Mouse (Mus musculus) kidney, postnatal 14 days (tissue): Measurements from ENCODE around the gene Tcfl5.

ENCODE experiments used
- DNase-seq: peaks from one replicate; pipeline ENCODE4 v3.0.0; 2022; ENCODE audit warnings: mixed read lengths

The Tcfl5 gene

DNA sequence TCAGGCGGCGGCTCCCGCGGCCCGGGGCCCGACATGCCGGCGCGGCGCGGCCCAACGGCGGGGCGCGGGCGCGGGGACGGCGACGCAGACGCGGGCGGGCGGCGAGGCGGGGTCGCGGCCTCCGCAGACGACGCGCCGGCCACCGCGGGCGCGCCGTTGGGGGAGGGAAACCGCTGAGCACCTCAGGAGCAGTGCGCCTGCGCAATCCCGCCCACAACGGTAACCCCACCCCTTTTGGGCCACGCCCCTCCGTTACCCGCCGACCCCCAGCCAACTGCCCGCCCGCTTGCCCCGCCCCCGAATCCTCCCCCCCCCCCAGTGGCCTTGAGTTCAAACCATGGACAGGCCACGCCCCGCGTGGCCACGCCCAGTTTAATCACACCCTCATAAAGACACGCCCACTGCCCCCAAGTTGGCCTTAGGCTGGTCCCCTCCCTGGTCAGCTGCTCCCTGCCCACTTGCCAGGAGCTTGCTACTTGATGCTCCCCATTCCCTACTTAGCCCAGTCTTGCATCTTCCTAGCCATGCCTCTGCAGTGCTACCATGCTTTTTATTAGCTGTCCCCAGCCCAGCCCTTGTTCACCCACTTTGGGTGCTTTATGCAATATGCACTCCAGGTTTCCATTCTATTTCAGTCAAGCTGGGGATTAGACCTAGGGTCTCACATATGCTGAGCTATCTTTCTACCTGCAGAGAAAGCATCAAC is at the start of gene Tcfl5:
Gene Tcfl5, minus strand, starts transcription at position 154 of the 706 bp plus-strand sequence.
- no peak for DNase-seq

- DNase-seq: no peak
Measured at GRCm38 (mm10) chr2:180689841-180690240, 47.3 kb upstream of the Tcfl5 start.

DNA sequence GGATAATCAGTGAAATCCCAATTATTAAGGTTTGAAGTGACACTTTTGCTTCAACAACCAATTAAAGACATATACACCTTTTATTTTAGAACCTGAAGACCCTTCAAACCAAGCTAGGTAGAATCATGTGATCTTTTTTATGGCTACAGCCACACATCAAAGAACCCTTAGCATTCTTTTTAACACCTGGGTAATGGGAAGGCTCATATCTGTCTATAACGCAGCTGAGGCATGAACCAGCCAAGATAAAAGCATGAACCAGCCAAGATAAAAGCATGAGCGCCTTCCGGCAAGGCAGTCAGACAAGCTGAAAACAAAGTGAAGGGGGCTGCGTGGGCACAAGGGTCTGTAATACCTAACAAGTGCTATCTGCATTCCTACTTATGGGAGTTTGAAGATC is 41.5 kb upstream of the Tcfl5 start:
- DNase-seq: no peak

- no peak for DNase-seq
Measured at GRCm38 (mm10) chr2:180683524-180683923, 41.0 kb upstream of the Tcfl5 start.

DNA sequence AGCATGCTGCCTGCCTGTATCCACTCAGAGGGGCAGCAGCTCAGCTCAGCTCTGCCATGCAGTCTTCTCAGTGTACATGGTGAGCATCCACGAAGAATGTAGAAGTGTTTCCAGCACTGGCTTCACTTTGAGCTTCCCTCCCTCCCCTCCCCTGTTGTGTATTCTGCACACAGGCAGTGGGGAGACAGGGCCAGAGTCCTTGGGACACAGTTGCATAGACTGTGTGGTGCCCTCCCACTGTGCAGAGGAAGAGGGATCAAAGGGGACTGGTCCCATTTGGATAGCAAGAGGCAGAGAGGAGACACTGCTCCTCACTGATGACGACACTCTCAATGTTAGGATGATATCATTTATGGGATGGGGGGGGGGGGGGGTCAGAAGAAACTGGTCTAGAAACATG is 38.7 kb upstream of the Tcfl5 start:
- DNase-seq: no peak

DNA sequence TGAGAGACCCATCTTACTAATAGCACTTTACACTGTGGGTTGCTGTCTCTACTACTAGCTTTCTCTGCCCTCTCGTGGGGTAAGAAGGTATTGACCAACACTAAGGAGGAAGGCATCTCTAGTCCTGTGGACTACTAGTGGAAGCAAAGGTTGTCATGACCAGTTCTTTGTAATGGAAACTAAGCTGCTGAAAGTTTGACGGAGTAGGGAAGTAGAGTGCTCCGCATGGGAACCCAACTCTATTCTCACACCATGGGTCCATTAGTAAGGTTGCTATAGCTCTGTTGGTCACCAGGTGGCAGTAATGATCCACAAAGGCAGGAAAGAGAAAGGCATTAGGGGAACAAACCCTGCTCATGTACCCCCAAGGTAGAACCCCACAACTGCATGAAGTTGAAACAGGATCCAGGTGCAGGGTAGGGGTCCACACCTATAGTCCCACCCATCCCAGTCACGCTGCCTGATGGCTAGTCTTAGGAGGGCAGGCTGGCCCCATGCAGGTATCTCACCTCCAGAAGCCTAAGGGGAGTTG is 36.2 kb upstream of the Tcfl5 start:
- peak; percentile 77 for DNase-seq

DNA sequence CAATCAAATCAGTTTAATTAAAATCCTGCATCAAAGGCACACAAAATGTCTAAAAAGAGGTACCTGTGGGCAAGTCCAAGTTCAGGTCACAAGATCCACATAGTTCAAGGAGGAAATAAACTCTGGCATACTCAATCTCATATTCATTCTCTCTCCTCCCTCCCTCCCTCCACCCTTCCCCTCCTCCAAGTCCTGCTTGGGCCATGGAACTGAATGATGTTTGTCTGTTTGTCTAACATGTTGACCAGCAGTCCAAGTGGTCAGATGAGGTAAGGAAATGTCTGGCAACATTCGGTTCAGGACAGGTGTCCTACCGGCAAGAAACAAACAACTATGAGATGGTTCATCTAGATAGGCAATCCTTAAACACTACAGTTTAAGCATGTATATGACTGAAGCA is 34.2 kb upstream of the Tcfl5 start:
- DNase-seq: no peak

GRCm38 (mm10) chr2:180662008-180662407 is 19.5 kb upstream of the Tcfl5 start:
- no peak for DNase-seq

DNA sequence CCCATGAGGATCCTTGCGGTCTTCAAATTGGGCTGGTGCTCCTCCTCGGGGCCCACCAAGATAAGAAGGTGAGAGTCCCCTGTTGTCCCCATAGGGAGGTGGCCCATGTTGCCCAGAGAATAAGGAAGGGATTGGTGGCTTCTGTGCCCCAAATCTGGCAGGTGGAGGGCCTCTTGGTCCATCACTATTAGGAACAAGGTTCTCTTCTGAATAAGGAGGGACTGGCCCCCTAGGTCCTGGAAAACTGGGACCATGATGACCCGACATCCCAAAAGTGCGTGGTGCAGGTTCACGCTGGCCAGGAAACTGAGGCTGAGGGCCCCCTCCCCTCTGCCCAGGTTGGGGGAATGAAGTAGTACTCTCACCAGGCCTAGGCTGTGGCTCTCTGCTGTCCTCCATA is 18.0 kb upstream of the Tcfl5 start:
- no peak for DNase-seq

GRCm38 (mm10) chr2:180659353-180660150 is 17.0 kb upstream of the Tcfl5 start:
- DNase-seq: no peak

GRCm38 (mm10) chr2:180658381-180658780 is 15.9 kb upstream of the Tcfl5 start:
- no peak for DNase-seq

- DNase-seq: peak; percentile 81
Measured at GRCm38 (mm10) chr2:180657394-180658013, 15.0 kb upstream of the Tcfl5 start.

- peak; percentile 29 for DNase-seq
Measured at GRCm38 (mm10) chr2:180655150-180655549, 12.6 kb upstream of the Tcfl5 start.

DNA sequence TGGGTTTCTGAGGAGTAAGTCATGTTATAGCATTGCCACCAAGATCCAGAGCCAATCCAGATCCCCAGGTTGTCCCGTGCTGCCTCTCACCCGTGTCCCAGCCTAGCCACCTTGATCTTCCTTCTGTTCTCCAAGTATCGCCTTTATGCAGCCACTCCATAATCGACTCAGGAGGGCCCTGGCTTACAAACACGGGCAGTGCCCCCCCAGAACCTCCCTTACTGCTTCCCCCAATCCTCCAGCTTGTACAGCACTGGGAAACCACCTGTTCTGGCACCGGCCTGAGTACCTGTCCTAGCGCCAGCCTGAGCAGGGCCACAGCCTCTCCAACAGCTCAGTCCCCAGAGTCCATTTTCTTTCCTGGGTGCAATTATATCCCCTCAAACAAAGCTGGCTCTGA is 12.2 kb upstream of the Tcfl5 start:
- no peak for DNase-seq

GRCm38 (mm10) chr2:180646841-180647240 is 4.3 kb upstream of the Tcfl5 start:
- DNase-seq: no peak

DNA sequence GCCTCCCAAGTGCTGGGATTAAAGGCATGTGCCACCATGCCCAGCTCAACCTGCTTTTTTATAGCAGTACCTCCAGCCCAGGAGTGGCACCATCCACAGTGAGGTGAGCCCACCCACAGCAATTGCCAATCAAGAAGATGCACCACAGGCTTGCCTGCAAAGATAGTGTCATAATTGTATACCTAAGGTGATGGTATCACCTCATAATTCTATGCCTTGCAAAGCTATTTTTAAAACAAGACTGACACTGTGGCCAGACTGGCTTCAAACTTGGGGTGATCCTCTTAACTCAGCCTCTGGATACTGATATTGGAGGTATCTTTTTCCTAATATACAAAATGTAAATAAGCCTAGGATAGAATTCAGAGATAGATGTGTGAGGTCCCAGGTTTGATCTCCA is 1.1 kb upstream of the Tcfl5 start:
- DNase-seq: no peak

- DNase-seq: no peak
Measured at GRCm38 (mm10) chr2:180641576-180642554, 643 bp downstream of the Tcfl5 start.

DNA sequence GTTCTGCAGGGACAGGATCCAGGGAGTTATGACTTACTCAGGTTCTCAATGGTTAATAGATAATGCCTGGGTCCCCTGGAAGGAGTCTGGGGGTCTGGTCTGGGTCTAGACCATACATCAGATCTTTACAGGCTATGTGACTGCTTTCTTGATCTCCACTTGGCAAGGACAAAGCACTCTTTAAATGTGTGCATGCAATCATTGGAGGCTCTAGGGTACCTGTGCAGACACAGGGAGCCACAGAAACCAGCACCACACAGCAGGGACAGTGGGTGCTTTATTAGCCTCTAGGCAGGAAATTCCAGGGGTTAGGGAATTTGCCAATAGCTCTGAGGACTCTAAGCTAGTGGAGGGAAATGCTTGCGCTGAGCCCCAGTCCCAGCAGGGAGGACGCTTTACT is 30.6 kb downstream of the Tcfl5 start:
- no peak for DNase-seq

DNA sequence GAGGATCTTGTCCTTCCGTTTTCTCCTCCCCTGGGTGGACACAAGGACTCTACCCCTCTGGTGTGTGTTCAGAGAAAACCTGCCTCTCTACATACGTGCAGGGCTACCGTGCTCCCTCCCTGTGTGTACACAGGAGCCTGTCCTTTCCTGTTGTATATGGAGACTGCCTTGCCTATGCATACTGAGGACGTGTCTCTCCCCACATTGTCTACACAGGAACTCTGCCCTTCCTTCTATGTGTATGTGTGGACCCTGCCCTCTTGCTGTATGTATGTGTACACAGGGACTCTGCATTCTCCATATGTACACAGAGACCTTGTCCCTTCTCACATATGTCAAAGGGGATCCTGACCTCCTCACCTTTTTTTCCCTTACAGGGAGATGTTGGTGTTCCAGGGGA is 32.2 kb downstream of the Tcfl5 start:
- DNase-seq: no peak

DNA sequence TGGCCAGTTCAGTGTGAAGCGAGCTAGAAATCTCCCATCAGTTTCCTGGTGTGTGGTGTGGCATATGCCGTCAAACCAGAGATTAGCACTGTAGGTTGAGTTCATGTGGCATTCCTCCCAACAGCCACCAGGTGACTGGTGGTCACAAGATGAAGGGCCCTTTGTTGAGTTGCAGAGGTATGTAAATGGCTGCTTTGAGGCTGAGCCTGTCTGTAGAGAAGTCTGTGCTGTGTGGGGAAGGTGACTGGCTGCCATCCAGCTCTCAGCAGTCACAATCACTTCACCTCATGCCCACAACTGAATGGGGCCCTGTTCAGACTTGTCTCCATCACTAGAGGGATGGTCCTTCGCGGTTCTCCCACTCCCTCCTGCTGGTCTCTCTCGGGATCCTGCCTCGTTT is 37.7 kb downstream of the Tcfl5 start:
- DNase-seq: no peak

- DNase-seq: peak; percentile 33
Measured at GRCm38 (mm10) chr2:180600569-180601021, 41.9 kb downstream of the Tcfl5 start.

- DNase-seq: no peak
Measured at GRCm38 (mm10) chr2:180598157-180598705, 44.3 kb downstream of the Tcfl5 start.
